Mouse (Mus musculus) bone marrow macrophage, adult 2 months (primary cell): ENCODE results near the gene Dusp2. TPM values are rescaled to one million over a fixed set of nuclear protein-coding genes. Genes with fewer than 3 reads are reported as not detected.
A peak's percentile ranks its signal among the peaks of the same experiment; 100 is the strongest.

Source experiments
- H3K27ac ChIP-seq: 2 replicates; pipeline ENCODE4 v1.5.1; 2012; ENCODE audit warnings: low read depth, low read length; ENCODE audit not compliant: insufficient read depth
- H3K4me1 ChIP-seq: 2 replicates; pipeline ENCODE4 v1.6.1; 2012; ENCODE audit warnings: low read length; ENCODE audit not compliant: control insufficient read depth, insufficient read depth
- H3K4me3 ChIP-seq: 2 replicates; pipeline ENCODE4 v1.5.1; 2012; ENCODE audit warnings: mild to moderate bottlenecking, low read length, moderate library complexity; ENCODE audit not compliant: insufficient read depth
- CTCF ChIP-seq: IDR thresholded peaks from 2 replicates; pipeline ENCODE4 v1.5.1; 2012; ENCODE audit warnings: low read depth, mild to moderate bottlenecking, low read length, moderate library complexity
- POLR2A ChIP-seq: IDR thresholded peaks from 2 replicates; pipeline ENCODE4 v1.6.1; 2012; ENCODE audit warnings: mild to moderate bottlenecking, low read depth, low read length, borderline replicate concordance
- polyA plus RNA-seq: library from polyadenylated mRNA; stranded (reverse); fragments of >200 nt; gene quantifications from 2 replicates; pipeline ENCODE4 v1.2.4, GENCODE M21; 2012; ENCODE audit not compliant: missing spikeins, insufficient read depth, insufficient read length

Gene Dusp2
- polyA plus RNA-seq, 1 experiment = 2.0 TPM

DNA sequence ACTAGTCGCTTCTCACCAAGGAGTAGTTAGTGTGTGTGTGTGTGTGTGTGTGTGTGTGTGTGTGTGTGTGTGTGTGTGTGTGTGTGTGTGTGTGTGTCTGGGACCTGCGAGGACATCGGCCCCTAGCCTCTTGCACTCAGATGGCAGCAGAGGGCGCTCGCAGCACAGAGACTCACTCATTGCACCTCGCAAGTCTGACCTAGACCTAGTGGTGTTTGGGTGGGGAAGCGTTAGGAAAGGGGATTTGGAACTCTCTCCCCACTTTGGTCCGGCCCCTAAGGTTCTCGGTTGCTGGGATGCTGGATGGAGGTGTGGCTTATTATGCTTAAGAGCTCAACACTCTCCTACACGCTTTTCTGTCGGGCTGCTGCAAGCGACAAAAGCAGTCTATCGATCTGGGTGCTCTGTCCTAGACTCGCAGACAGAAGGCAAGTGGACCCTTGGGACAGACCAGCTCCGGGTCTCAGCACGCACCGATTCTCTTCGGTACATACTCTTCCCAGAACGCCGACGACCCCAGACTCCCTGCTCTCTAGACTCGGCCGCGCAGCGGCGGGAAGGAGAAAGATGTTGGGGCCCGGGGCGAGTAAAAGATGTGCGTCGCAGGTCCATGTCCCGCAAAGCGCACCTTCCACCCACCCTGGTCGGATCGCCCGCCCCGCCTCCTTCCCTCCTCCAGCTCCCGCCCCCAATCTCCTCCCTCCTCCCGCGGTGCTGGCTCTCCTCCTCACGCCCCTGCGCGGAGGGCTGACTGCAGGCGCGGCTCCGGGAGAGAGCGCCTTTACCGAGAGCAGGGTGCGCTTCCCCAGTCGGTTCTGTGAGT, 26.7 kb downstream of the Dusp2 start, which contains the start of gene Adra2b:
Gene Adra2b, plus strand, starts transcription at position 750 of the 823 bp plus-strand sequence.
- TF ChIP-seq POLR2A (no peak), CTCF (peak; percentile 78)
- Histone ChIP-seq H3K27ac (no peak within 1 kb of the TSS), H3K4me3 (peak within 1 kb of the TSS; percentile 18; the same call in 1 of the 2 replicates), H3K4me1 (no peaks in the 10 kb centered on the region)

DNA sequence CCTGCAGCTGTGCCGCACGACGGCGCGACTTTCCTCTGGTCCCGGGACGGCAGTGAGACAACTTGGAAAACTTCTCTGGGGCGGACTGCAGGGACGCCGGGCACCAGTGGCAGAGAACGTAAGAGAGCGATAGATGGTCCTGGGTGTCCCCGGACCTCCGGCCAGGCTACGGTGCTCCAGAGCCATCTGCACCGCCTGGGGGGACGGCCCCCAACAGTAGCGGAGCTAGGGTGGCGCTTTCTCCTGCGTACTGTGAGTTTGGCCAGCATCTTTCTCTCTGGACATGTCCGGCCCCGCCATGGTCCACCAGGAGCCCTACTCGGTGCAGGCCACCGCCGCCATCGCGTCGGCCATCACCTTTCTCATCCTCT, 27.3 kb downstream of the Dusp2 start:
- H3K27ac ChIP-seq = no peak overlapping the region
- H3K4me1 ChIP-seq = no peaks in the 10 kb centered on the region
- no peak for TF ChIP-seq POLR2A
- TF ChIP-seq CTCF = no peak
- H3K4me3 ChIP-seq = no peak overlapping the region

DNA sequence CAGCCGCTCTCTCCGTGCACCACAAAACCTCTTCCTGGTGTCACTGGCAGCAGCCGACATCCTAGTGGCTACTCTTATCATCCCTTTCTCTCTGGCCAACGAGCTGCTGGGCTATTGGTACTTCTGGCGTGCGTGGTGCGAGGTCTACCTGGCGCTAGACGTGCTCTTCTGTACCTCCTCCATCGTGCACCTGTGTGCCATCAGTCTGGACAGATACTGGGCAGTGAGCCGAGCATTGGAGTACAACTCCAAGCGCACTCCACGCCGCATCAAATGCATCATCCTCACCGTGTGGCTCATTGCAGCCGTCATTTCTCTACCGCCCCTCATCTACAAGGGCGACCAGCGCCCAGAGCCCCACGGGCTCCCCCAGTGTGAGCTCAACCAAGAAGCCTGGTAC, 27.7 kb downstream of the Dusp2 start:
- no peak for TF ChIP-seq CTCF
- no peak for TF ChIP-seq POLR2A
- no peak overlapping the region for H3K4me3 ChIP-seq
- no peak overlapping the region for H3K27ac ChIP-seq

DNA sequence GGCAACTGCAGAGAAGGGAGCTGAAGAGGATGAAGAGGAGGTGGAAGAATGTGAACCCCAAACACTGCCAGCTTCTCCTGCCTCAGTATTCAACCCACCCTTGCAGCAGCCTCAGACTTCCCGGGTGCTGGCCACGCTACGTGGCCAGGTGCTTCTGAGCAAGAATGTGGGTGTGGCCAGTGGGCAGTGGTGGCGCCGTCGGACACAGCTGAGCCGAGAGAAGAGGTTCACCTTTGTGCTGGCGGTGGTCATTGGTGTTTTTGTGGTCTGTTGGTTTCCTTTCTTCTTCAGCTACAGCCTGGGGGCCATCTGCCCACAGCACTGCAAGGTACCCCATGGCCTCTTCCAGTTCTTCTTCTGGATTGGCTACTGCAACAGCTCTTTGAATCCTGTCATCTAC, 28.5 kb downstream of the Dusp2 start:
- Histone ChIP-seq H3K4me1 (no peaks in the 10 kb centered on the region), H3K27ac (no peak overlapping the region), H3K4me3 (no peak overlapping the region)
- no peak for TF ChIP-seq POLR2A
- TF ChIP-seq CTCF = no peak

More for the DNA sequence above, 27.7 kb downstream of the Dusp2 start:
- H3K4me1 ChIP-seq = no peaks in the 10 kb centered on the region

DNA sequence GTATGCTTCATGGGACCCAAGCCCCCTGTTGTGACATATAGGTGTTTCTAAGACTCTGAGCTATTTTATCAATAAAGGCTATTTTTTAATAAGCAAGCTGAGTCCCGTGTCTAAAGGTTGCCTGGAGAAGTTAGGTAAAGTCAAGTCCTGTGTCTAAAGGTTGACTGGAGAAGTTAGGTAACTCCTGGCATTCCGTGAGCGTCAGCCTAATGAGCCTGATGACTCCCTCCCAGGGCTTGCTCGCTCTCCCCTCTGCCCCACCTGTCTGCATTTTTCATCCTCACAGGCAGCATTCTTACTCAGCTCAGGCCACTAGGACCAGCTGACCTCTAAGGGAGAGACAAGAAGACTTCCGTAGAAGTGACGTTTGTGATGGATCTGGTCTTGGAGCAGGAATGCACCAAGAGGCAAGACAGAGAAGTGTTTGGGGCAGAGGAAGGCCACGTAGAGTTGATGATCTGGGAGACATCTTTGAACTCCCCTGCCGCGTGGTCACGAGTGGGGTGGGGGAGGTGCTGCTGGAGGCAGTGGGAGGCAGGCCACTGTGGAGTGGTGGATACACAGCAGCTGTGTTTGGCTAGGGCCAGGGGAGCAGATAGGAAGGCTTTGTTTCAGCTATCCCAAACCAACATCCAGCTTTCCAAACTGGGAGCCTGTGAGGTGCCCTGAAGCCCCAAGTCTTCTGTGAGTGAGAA, 31.3 kb downstream of the Dusp2 start:
- Histone ChIP-seq H3K27ac (no peak overlapping the region), H3K4me3 (no peak overlapping the region), H3K4me1 (no peaks in the 10 kb centered on the region)
- TF ChIP-seq CTCF (no peak), POLR2A (no peak)

DNA sequence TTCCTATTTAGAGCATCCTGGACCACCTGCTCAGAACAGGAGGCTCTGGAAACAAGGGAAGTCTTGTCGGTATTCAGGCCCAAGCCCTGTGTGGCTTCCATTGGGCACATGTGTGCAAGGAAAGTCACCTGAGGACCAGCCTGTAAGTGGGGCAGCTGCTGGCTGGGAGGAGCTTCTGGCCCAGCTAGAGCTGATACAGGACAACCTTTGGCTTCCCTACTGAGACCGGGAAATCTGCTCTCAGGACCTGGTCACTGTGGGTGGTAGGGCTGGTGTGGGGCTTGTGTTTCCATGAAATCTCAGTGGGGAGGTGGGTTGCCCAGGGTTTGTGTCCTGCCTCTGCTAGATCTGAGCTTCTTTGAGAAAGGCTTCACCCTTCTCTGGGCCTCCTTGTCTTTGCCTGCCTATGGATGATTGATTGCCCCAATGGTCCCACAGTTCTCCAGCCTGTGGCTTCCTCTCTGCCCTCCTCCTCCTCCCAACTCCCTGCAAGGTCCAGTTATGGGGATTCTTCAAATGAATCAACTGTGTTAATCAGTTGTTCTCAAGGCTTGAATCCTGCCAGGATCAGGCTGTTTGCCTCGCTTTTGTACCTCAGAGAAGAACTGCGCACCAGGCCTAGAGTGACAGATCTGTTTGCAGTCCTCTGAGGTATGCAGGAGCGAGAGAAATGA, 33.9 kb downstream of the Dusp2 start:
- Histone ChIP-seq H3K27ac (no peak overlapping the region), H3K4me1 (no peaks in the 10 kb centered on the region), H3K4me3 (no peak overlapping the region)
- TF ChIP-seq POLR2A = no peak
- TF ChIP-seq CTCF = no peak

DNA sequence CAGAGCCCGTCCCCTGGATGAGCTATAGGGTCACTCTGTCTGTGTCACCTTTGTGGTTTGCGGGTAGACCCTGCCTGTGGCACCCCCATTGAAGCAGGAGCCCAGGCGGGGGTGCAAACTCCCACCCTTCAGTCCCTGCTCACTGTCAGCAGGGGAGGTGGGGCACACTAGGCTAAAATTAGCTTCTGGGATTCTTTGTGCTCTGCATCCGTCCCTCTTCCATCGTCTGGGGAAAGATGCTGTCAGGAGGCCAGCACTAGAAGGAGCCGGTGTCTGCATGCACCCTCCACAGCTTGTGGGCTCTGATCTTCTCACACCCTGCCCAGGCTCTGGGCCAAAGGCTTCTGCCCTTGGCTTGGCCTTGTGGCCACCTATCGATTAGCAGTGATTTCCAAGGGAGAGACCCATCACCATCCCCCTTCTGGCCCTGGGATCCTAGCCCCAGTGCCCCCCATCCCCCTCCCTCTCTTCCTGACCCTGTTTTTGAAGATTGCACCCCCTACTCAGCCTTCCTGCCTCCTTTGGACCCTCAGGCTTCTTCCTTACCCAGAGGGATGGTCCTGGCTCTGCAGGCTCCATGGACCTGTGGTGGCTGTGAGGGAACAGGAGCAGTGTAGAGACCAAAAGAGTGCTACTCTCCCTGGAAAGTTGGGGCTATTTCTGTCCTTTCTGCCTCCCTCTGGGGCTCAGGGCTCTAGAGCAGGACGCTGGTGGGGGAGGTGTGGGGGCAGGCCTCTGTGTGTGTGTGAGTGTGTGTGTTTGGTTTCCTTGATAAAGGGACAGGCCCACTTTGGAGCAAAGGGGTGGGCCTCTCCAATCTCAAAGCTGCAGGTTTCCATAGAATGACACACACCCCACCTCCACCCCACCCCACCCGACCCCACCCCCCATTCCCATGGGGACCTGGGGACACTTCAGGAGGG, 34.9 kb downstream of the Dusp2 start:
- H3K4me3 ChIP-seq = no peak overlapping the region
- peaks cover 3% of the 10 kb centered on the region for H3K4me1 ChIP-seq
- no peak for TF ChIP-seq CTCF
- no peak for TF ChIP-seq POLR2A
- H3K27ac ChIP-seq = no peak overlapping the region

DNA sequence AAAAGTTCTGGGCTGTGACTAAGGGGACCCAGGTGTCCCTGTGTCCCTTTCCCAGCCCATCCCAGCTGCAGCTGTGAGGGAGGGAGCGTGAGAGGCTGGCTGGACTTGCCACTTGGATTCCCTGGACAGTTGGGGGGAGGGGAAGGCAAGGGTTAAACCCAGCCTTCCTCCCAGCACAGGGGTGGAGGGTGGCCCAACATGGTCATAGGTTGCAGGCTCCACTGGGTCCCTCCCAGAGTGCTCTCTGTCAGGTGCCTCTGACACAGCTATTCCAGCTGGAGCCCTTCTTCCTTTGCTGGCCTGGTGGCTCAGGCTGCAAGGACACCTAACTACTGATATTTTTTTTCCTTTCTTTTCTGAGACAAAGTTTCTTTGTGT, 35.5 kb downstream of the Dusp2 start:
- TF ChIP-seq POLR2A (no peak), CTCF (no peak)
- no peak overlapping the region for H3K4me3 ChIP-seq
- peaks cover 6% of the 10 kb centered on the region for H3K4me1 ChIP-seq
- no peak overlapping the region for H3K27ac ChIP-seq

DNA sequence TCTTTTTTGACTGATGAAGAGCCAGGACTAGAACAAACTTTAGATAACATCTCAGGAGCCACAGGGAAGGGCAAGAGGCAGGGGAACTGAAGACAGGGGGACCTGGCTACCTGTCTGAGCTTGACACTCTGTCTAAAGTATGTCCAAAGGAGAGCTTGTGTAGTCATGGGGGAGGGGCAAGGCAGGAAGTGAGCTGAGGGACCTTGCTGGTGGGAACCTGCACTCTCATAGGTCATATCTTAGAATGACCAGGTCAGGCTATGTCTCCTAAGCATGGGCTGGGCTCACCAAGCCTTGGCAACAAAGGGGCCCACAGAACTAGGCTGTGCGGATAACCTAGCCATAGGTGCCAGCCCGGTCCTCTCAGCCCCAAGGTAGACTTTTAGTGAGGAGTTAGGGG, 36.1 kb downstream of the Dusp2 start:
- H3K27ac ChIP-seq = no peak overlapping the region
- no peak overlapping the region for H3K4me3 ChIP-seq
- peaks cover 9% of the 10 kb centered on the region for H3K4me1 ChIP-seq
- TF ChIP-seq CTCF (no peak), POLR2A (no peak)
